Mouse (Mus musculus) adrenal gland, adult 2 months (tissue): ENCODE measurements around the gene Lsm14a. TPM values are rescaled to one million over a fixed set of nuclear protein-coding genes. Genes with fewer than 3 reads are reported as not detected.

ENCODE experiments used
- DNase-seq: peaks from one replicate; pipeline ENCODE4 v3.0.0; 2021
- long read RNA-seq: library from polyadenylated mRNA; stranded (forward); transcript quantifications from one replicate; pipeline ENCODE4 v2.0.0, GENCODE M21; 2021
- polyA plus RNA-seq: library from polyadenylated mRNA; depleted of rRNA; stranded (reverse); fragments of >200 nt; gene quantifications from 2 replicates; pipeline ENCODE4 v1.2.3, GENCODE M21; 2012; rRNA removed
- total RNA-seq, 2 experiments: library from RNA; stranded (reverse); gene quantifications; 2 replicates each; pipeline ENCODE4 v1.2.3; 2021

Gene Lsm14a
- 100 to 1,000 TPM; 104 to 134 TPM for total RNA-seq
- 17.9 and 23.5 TPM in 2 replicates for polyA plus RNA-seq
- long read RNA-seq, transcript Lsm14a-201 (11 exons, 2,944 nt) = major isoform, 37 of 76 reads
- long read RNA-seq, partial matches to known transcripts = 0 of 76 reads
- long read RNA-seq, other reads (novel, unspliced or antisense) = 39 of 76 reads

DNA sequence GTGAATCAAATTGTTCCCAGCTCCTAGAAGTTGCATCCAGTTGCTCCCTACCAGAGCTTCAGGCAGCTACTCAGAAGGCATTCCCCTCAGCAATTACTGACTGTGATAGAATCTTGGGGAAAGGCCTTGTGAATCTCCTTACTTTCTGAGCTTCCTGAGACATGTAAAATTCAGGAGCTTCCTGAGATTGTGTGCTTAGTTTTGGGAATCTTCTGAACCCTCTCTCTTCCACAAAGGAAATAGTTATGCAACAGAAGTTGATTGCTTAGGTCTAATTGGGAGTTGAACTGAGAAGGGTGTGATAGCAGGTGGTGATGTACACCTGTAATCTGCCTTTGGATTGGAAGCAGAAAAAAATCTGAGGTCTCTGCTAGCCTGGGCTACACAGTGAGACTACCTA, at the start of gene Lsm14a:
TSS of gene Lsm14a (minus strand) at position 101 of the 400 bp plus-strand sequence.
- no peak for DNase-seq

DNA sequence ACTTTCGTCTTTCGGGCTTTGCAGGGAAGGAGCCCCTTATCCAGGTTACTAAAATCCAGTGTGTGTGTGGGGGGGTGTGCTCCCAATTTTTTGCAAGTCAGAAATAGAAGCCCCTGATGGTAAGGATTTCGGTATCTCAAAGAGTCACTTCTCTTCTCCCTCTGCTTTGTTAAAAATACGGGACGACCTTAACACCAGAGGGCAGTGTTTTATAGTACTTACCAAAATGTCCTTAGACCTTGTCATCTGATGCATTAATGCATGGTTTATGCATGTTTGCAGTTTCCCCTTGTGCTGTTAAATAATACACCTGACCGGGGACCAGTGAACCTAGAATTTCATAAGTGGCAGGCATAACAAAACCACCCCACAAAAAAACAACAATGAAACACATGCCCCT, 45.8 kb upstream of the Lsm14a start:
- peak; percentile 4 for DNase-seq

DNA sequence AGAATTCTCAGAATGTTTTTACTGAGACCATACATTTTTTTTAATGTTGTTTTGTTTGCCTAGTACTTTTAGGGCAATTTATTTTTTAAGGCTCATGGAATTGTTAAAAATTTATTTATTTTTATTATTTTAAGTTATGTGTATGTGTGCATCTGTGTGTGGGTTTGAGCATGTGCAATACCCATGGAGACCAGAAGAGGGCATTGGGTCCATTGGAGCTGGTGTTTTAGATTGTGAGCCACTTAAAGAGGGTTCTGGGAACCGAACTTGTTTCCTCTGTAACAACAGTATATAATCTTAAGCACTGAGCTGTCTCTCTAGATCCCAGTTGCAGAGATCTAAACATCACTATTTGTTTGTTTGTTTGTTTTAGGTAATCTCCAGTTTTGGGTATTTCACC, 40.5 kb upstream of the Lsm14a start:
- DNase-seq = no peak

DNA sequence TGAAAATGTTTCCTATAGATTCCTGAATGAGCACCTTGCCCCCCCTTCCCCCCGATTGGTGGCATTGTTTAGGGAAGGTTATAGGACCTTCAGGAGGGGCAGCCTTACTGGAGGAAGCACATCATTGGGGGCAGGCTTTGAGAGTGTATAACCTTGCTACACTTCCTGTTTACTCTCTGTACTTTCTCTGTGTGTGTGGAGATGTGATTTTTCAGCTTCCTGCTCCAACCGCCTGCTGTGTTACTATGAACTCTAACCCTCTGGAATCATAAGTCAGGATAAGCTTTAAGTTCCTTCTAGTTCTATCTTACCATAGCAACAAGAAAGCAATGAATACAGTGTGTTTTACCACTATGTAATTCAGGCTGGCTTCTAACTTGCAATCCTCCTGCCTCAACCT, 28.1 kb upstream of the Lsm14a start:
- DNase-seq = no peak

DNA sequence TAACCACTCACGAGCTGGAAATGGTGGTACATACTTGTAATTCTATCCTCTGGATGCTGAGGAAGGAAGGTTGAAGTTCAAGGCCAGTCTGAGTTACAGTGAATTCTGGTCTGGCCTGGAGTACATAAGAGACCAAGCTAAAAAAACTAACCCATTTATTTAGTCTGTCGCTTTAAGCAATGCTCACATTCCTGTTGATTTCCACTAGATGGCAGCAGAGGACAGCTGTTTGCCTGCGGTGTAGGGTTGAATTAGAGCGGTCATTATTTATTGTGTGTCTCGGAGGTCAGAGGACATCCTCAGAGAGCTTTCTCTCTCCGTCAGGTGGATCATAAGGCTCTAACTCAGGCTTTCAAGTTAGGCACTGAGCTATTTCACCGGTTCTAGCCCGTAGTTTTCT, 14.4 kb upstream of the Lsm14a start:
- peak; percentile 50 for DNase-seq

DNA sequence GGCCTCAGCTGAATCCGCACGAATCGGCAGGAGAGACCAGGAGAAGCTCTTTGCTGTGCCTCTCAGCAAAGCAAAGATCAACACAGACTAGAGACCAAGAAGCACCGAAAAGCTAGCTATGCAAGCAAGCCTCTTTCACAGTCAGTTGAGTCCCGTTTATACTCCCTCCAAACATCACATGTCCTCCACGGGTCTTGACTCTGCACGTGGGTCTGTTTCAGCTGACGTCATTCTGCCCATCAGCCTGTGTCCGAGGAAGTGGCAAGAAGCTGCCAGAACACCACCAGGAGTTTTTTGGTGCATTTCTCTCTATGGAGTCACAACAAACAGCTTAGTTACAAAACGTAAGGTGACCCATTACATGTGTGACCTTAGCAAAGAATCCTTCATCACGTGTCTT, 10.8 kb upstream of the Lsm14a start:
- no peak for DNase-seq

DNA sequence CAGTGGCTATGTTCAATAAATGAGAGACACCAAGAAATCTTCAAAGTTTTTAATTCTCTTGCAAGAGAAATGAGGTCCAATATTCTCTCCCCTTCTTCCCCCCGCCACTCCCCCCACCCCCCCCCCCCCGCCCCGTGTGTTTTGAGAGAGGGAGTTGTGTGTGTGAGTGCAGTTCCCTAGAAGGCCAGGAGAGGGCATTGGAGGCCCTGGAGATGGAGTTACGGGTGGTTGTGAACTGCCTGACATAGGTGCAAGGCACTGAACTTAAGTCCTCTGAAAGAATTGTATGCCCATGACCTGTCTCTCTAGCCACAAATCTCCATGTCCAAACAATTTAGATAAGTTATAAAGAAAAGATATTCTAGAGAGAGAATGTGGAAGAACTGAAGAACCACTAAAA, 7.0 kb upstream of the Lsm14a start:
- DNase-seq = no peak

DNA sequence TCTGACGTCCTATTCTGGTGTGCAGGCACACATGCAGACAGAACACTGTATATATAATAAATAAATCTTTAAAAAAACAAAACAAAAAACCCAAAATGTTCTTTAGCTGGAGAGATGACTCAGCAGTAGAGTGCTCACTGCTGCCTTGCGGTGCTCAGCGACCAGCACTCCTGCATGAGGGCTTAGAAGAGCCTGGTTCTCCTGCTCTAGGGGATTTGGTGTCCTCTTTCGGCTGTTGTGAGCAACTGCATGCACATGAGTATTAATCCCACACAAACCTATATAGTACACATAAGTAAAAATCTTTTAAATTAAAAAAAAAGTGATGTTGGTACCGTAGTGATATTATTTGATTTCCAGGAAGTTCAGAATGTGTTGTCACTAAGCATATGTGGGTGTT, 5.7 kb upstream of the Lsm14a start:
- DNase-seq = no peak

DNA sequence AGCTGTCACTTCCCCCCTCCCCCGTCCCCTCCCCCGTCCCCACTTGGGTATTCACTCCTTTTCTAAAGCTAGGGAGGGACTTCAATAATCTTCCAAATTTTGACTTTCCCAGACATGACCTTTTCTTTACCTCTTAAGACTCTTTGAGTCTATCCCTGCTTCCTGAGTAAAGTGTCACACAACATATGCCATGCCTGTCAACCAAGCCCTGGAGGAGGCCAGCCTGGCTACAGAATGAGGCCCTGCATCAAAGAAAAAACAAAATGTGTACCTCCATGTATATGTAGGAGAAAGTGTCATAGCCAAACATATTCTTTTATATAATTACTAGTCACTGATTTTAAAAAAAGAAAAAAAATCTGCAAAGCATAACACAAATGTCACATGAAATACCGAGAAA, 3.7 kb upstream of the Lsm14a start:
- no peak for DNase-seq

DNA sequence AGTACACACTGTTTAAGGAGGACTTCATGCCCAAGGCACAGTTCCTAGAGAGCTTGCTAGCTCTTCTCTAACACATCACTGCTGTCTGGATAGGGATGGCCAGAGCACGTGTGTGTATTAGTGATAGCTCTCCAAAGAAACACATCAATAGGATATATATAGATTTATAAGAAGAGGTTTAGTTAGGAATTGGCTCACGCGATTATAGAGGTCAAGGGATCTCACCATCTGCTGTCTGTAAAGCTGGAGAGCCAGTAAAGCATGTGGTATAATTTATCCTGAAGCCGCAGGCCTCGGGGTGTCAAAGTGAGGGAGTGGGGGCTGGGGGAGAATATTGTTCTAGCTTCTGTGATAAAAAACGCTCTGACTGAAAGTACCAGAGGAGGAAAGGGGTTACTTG, 2.6 kb upstream of the Lsm14a start:
- DNase-seq = no peak

DNA sequence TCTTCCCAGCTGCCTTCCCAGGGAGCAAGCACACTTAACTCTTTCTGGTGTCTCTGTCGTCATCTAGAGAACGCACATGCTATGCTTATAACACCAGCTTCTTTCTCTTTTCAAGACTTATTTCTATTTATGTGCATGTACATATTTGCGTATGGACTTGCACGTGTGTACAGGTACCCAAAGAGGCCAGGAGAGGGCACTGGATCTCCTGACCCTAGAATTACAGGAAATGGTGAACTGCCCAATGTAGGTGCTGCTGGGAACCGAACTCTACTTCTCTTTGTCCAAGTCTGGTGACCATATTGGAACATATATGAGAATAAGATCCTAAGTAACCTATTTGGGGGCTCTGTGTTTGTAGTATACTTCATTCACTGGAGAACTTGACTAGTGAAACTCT, 1.5 kb upstream of the Lsm14a start:
- DNase-seq = no peak

DNA sequence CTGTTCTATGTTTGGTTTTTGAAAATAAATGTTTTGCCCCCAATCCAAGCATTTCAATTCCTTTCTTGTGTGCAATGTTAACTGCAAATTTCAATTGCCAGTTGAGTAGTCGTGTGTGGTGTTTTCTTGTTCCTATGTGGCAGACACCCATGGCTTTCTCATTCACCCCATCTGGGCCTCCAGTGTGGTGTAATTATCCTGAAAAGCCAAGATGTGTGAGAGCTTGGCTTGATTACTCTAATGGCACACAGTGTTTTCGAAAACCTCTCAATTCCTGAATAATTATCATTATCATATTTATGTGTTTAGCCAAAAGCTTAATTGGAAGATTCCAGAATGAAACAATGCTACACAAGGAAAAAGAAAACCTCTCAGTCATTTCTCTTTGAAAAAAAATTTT, 976 bp upstream of the Lsm14a start:
- DNase-seq = no peak

DNA sequence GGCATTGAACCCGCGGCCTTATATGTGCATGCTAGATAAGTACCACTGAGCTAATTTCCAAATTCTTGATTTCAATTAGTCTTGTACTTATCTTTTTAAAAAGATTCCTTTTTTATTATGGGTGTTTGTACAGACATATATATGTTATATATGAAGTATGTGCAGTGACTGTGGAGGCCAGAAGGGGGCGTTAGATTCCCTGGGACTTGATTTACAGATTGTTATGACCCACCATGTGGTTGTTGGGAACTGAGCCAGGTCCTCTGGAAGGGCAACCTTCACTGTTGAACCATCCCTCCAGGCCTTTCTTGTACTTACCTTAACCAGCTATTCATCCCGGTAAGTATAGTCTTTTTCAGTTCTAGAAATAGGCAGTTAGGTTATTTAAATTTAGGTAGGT, 780 bp downstream of the Lsm14a start:
- DNase-seq = no peak

DNA sequence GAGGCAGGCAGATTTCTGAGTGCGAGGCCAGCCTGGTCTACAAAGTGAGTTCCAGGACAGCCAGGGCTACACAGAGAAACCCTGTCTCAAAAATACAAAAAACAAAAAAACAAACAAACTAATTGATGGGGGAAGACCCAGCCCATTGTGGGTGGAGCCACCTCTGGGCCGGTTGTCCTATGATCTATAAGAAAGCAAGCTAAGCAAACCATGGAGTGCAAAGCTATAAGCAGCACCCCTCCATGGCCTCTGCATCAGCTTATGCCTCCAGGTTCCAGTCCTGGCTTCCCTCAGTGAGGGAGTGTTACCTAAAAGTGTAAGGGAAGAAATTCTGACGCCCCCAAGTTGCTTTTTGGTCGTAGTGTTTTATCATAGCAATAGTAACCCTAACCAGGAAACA, 1.4 kb downstream of the Lsm14a start:
- no peak for DNase-seq

DNA sequence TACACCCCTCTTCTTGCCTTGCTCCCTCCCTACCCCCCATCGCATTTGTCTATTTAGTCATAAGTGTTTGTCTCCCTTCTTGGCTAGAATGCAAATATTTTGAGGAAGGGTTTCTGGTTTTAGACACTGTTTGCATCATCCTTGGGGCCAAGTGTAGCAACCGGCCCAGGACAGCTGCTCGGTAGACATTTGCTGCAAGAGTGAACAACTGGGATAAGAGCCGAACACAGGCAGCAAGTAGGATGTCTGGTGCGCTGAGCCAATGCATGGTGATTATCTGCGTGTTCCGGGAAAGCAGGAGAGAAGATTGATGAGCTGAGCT, 2.3 kb downstream of the Lsm14a start:
- DNase-seq = peak; percentile 14

DNA sequence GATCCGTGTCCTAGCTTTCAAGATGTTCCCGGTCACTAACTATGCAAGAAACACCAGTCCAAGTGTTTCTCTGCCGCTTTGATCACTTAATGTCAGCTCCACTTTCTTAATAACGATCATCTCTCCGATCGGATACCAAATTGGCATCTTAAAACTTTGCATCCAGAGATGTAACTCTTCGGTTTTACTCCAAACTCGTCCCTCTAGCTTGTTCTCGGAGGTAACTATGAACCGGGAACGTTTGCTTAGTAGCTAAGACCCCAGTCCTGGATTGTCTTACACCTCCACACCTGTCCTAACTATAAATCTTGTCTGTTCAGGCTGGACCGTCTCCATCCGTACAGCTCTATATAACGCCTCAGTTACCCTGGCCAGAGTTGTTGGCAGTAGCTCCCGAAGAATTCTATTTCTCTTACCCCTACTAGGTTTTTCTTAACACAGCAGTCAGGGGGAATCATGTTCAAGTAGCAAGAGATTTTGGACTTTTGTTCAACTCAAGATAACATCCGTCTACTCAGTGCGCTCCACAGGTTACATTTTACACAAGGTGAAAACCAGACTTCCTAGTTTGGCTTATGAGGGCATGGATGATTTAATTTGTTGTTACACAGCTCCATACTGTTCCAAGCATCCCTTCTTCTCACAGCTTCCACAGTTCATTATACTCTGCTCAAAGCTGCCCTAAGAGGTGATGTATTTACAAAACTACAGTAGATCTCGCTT, 2.8 kb downstream of the Lsm14a start:
- DNase-seq = no peak

DNA sequence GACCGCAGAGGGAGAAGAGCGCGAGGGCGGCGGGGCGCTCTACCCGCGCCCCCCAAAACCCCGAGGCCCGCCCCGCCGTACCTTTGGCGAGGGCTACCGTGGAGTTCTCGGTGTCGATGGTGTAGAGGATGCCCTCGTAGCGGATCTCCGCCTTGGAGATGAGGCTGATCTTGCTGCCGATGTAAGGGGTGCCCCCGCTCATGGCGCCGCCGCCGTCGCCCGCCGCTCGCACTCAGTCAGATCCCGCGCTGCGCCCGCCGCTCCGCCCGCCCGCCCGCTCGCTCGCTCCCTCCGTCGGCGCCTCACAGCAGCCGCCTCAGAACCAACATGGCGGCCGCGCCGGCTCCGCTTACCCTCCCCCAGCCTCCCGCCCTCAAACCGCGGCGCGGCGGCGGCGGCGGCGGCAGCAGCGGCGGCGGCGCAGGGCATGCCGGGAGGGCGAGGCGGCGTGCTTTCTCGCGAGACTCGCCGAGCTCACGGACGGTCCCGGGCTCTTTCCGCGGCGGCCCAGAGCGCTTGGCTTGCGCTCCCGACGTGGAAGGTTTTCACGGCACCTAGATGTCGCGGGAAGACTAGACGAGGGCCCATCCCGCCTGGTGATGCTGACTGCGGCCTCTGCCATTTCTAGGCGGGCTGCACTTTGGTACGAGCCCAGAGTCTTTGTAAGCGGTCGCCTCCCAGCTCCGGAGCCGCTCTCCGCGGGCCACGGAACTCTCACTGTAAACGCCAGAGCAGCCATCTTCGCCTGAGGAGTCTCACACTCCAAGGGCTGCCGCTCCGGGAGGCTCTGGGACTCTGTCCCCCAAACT, 3.6 kb downstream of the Lsm14a start:
- DNase-seq = peak; percentile 96

DNA sequence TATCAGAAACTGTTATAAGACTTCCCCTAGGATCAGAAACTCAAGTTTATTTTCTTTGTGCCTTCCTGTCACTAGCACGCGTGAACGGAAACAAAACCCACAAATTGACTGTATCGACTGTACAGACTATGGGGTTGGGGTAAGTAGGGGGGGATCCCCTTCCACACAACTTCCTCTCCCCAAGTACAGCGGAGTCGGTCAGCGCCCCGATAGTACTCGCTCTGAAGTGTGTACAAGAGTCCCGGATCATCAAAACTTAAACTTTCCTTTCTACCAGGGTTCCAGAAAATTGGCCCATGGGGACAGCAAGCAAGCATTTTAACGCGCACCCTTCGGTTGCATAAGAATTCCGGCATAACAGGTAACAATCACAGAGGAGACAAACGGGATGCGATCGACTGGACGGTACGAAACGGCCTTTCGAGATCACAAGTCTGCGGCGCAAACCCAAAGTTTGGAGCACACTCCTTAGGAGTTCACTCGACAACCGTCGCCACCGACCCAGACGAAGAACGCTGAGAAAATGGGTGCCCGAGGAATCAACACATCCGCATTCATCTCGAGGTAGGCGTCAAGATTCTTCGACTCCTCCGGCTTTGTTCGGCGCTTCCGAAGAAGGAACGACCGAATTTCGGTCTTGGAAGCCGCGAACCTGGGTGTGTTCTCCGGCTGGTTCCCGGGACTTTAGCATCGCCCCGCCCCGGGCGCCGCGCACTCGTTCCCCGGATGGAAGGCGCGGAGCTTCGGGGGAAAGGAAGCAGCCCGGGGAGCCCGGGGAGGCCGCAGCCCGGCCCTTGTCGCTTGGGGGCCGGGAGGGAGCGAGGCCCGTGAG, 4.5 kb downstream of the Lsm14a start:
- peak; percentile 86 for DNase-seq

DNA sequence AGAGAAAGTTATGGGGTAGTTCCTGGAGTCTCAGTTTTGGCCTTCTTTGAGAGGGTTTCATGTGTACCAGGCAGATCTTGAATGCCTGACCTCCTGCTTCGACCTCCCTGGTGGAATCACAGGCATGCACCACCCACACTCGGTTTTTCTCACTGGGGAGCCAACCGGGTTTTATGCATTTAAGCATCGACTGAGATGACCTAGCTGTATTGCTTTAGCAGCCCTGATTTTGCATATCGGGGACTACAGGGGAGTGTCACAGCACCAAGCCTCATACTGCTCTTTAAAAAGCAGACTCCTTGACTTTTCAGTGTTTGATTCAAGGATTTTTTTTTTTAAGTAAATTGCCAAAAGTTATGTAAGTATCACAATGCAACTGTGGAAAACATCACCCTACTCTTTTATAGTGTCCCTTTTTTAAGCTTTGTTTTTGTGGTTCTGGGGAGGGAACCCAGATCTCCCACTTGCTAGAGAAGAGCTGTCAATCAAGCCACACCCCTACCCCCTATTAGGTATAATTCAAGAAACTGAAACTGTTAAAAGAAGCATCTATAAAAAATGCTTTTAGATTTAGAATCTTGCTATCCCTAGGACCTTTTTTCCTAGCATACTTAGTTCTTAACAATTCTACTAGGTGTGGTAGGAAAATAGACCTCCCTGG, 5.2 kb downstream of the Lsm14a start:
- peak; percentile 38 for DNase-seq

DNA sequence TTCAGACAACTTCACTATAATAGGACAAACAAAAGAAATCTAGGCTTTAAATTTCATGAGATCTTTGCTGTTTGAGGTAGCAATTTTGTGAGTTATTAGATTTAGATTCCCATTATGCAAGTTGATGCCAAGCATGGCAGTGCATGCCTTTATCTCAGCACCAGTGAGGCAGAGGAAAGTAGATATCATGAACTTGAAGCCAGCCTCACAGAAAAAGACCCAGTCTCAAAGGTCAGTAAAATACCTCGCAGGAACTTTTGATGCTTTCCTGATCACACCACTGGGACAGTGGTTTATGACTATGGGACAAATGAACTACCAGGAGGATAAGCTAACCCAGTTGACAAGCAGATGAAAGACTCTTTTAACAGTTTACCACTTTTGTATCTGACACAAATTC, 10.3 kb downstream of the Lsm14a start:
- DNase-seq = no peak

DNA sequence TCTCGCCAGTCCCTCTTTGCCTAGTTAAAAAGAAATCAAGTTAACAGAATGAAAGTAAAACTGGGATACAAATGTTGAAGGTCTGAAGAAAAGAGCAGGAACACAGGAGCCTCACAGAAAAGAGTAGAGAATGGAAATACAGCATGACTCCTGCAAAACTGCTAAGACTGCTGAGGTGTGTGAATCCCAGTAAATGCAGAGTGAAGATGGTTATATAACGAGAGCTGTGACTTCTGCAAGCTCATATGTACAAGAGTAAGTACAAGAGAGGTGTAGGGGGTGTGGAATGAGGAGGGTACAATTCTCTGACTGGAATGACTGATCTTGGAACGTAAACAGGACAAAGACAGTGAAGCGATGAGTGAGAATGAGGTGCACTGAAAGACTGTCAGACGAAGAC, 11.4 kb downstream of the Lsm14a start:
- DNase-seq = no peak

DNA sequence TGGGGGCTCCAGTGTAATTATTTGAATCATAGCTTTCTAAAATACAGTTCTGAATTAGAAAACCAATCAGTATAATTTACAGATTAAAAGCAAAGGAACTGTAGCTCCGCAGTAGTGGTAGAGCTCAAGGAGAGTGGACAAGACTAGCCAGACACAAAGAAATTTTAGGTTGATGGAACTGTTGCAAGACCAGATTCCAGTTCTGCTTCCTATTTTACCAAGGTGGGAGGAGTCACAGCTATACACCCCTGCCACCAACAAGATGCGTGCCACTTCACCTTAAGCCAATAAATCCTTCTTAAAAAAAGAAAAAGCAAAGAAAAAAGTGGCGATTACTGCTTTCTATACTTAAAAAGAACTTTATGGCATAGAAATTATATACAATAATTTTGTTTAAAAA, 12.8 kb downstream of the Lsm14a start:
- DNase-seq = no peak
